Mouse (Mus musculus): ENCODE data around the gene Golph3l.
"Not testable (repeated sequence)": the region's sequence is repeated elsewhere in the genome, so short reads cannot be mapped to it uniquely, and the experiment has no call there.

The Golph3l gene

DNA sequence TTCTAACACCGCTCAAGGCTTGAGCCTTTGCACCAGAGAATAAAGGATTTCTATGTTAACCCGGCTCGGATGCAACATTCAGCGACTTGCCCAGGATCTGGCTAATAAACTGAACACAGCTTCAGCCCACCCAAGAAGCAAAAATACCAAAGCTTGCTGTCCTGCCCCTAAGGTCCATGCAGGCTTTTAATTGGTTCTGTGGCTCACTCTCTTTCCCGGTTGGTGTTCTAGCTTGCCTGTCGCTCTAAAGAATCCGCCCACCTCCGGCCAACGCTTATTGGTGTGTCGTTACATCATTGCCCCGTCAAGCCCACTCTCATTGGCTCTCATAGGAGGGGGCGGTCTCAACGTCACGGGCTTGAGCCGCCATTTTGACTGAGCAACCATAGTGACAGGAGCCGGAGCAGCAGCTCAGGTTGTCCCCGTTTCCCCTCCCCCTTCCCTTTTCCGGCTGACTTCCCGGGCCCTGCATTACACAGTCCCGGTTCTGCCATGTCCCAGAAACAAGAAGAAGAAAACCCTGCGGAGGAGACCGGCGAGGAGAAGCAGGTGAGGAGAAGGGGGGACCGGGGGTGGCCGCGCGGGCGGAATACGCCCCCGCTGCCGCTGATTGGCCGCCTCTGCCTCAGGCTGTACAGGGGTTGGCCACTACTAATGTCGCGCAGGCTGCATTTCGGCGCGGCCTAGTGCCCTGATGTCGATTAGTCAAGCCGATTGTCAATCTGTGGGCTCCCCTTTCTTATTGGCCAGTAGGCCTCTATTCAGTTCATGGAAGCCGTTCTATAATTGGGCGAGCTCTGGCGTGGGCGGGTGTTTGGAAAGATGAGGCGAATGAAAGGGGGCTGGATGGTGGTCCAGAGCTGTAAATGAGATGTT is 36.1 kb downstream of the Golph3l start, which contains the start of gene Ensa:
Ensa (plus strand) TSS at position 366 of the 876 bp plus-strand sequence.
- peak; percentile 100 for DNase-seq (ENCODE audit: low read depth, low spot score)

DNA sequence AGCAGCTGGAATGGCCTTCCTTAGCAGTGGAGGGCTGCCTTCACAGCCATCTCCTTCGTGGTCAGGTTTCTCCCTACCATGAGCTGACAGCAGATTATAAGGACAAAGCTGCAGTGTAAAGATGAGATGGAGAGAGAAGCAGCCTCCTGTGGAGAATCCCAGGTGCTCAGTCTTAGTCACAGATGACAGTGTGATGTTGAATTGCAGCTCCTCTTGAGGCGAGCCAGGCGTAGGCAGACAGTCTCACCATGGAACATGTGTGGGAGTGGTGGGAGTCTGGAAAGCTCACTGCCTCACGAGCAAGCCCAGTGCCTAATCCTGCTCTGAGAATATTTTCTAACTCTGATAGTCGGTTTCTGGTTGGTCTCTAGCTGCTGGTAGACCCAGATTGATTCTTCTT is 39.0 kb downstream of the Golph3l start:
- no peak for DNase-seq (ENCODE audit: low read depth, low spot score)

DNA sequence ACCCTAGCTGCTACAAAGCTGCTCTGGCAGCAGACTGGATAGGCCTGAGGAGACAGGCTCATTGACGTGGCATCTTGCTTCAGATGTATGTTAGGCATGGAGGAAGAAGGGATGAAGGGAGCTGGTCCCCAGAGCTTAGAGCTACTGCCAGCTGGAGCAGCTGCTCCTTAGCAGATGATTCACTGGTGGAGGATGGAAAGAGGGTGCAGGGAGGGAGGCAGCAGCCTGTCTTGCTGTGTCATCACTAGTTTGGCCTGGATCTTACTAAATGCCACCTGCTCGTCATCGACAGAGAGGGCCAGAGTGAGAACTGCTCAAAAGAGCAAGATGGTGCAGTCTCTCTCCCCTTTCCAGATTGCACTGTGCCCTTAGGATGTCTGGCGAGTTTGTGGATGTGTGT is 41.0 kb downstream of the Golph3l start:
- no peak for DNase-seq (ENCODE audit: low read depth, low spot score)

- no peak for DNase-seq (ENCODE audit: low read depth, low spot score)
Measured at GRCm38 (mm10) chr3:95630856-95631255, 42.1 kb downstream of the Golph3l start.

DNA sequence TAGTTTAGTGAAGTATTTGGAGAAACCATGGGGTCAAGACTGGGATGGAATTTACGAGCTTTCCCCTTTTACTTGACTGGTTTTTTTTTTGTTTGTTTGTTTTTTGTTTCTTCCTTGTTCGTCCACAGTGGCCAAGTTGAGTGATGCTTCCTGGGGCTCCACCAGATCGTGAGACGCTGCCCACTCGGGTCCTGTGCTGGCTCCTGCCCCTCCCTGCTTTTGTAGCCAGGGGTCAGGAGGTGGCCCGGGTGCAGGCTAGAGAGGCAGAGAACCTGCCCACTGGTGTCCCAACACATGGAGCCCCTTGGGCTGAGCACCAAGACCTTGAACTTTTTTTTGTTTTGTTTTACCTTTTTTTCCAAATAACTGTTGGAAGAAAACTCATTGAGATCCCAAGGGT is 42.6 kb downstream of the Golph3l start:
- DNase-seq (ENCODE audit: low read depth, low spot score), result no peak

DNA sequence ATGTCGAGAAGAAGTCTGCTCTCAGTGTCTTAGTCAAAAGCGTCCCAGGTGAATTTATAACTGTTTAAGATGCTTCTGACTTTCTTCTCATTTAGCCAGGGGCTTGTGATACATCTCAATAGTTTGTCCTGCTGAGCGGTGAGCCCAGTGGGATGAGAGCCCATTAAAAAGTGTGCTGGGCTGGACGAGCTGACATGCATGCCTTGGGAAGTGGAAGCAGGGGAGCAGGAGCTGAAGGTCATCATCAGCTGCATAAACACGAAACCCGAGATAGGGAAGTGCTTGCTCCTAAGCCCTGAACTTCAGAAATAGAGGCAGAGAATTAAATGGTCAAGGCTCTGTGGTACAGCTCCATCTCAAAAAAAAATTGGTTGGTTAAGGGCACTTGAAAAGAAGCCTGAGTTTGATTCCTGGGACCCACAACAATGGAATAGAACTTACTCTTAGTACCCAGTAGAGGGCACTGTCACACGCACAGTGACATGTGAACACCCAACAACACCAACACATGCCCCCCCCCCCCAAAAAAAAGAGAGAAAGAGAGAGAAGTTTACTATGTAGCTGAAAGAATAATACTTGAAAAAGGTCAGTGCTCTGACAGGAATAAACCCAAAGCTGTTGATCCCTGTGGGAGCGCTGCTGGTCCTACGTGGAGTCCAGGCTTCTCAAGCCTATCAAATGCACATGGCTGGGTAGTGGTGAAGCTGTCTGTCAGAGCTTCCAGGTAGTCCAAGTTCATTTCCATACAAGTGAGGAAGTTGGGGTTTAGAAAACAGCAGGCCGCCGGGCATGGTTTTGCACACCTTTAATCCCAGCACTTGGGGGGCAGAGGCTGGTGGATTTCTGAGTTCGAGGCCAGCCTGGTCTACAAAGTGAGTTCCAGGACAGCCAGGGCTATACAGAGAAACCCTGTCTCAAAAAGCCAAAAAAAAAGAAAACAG is 44.2 kb downstream of the Golph3l start:
- DNase-seq (ENCODE audit: low read depth, low spot score), result no peak

DNA sequence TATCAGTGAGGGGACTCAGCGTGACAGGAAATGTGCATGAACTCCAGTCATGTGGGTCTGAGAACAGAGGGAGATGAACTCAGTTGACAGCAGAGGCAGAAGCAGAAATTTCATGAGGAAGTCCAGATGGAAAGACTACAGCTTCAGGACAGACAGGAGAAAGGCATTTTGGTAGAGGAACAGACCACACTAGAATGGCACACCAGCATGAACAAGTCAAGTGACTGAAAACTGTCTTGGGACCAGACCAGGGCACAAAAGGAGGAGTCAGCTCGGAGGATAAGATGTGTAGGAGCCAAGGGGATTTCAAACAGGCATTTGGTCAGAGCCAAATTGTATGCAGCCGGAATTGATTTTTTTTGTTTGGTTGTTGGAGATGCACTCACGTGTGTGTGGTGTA is 46.9 kb downstream of the Golph3l start:
- DNase-seq (ENCODE audit: low read depth, low spot score), result no peak

DNA sequence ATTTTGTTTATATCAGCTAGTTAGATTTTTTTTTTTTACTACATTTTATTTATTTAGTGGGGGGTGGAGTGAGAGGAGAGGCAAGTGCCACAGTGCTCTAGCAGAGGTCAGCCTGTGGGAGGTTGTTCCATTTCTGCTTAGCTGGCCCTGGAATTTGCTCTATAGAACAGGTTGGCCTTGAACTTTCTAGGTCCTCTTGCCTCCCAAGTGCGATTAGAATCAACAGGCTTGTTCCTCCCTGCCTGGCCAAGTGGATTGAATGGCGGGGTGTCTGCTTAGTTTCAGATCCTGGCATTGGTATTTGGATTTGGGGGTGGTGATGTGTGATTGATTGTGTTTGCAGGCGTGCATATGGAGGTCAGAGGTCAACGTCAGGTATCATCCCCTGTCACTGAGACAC is 47.3 kb downstream of the Golph3l start:
- no peak for DNase-seq (ENCODE audit: low read depth, low spot score)

DNA sequence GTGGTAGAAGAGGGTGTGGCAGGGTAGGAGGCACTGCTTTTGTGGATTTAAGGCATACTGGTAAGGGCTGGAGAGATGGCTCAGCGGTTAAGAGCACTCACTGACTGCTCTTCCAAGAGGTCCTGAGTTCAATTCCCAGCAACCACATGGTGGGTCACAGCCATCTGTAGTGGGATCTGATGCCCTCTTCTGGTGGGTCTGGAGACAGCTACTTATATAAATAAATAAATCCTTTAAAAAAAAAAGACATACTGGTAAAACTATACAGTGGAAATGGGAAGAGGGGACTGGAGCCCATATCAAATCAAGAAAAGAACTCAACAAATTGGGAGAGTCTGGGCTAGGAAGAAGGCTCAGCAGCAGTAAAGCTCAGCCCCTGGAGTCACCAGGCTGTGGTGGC is 51.0 kb downstream of the Golph3l start:
- DNase-seq (ENCODE audit: low read depth, low spot score), result no peak

- no peak for DNase-seq (ENCODE audit: low read depth, low spot score)
Measured at GRCm38 (mm10) chr3:95643097-95643496, 54.4 kb downstream of the Golph3l start.

DNA sequence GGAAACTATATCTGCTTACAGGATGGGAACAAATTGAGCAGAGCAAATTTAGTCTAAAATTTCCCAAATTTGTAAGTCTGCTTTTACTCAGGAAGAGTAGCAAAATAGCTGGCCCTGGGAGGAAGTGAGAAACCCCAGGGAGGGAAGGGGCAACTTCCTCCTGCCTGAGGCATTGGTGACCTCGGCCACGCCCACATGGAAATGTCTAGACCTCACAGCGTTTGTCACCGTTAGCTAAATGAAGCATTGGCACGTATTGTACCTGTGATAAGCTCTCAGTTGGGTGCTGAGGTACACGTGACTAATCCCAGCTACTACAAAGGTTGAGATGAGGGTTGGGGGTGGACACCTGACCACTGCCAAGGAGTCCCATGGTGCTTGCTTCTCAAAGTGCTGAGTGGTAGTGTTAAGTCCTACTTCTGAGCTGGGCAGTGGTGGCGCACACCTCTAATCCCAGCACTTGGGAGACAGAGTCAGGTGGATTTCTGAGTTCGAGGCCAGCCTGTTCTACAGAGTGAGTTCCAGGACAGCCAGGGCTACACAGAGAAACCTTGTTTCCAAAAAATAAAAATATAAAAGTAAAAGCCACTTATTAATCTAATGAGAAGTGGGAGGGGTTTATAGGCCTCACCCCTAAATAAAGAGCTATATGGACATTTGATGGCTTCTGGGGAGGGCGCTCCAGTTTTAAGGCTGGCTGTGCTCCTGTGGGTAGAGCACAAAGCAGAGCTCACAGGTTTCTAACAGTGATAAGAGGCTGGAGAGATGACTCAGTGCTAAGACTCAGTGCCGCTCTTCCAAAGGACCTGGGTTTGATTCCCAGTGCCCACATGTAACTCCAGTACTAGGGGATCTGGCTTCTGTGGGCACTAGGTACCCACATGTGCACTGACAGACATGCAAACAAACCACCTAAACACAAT is 56.8 kb downstream of the Golph3l start:
- no peak for DNase-seq (ENCODE audit: low read depth, low spot score)

- DNase-seq (ENCODE audit: low read depth, low spot score), result no peak
Measured at GRCm38 (mm10) chr3:95648016-95648415, 59.3 kb downstream of the Golph3l start.

DNA sequence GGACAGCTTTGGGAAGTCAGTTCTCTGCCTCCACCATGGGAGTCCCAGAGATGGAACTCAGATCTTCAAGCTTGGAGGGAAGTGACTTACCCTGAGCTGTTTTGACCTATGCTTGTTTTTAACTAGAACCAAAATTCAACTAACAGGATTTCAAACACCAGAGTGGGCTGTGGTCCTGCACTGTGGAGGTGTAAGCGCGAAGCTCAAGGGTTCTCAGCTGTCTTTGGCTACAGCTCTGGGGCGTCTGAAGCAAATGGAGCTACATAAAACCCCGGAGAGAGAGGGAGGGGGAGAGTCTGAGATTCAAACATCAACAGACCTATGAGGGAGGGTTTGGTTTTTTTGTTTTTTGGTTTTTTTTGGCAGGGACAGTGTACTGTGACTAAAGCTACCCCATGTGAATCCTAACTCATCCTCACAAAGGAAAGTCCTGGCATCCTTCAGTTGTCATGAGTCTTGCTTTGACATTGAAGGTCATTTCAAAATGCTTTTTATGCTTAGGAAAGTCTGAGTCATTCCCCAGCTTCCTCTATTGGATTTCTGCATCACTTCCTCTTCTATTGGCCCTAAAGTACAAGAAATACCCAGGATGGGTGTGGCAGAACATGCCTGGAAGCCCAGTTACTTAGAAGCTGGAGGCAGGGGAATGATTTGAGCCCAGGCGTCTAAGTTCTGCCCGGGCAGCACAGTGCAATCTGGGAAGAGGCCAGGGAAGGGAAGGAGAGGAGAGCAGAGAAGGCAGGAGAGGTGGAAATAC is 61.7 kb downstream of the Golph3l start:
- no peak for DNase-seq (ENCODE audit: low read depth, low spot score)

- DNase-seq (ENCODE audit: low read depth, low spot score), result no peak
Measured at GRCm38 (mm10) chr3:95651033-95651373, 62.3 kb downstream of the Golph3l start.

GRCm38 (mm10) chr3:95651391-95652203 is 62.9 kb downstream of the Golph3l start:
- no peak for DNase-seq (ENCODE audit: low read depth, low spot score)

DNA sequence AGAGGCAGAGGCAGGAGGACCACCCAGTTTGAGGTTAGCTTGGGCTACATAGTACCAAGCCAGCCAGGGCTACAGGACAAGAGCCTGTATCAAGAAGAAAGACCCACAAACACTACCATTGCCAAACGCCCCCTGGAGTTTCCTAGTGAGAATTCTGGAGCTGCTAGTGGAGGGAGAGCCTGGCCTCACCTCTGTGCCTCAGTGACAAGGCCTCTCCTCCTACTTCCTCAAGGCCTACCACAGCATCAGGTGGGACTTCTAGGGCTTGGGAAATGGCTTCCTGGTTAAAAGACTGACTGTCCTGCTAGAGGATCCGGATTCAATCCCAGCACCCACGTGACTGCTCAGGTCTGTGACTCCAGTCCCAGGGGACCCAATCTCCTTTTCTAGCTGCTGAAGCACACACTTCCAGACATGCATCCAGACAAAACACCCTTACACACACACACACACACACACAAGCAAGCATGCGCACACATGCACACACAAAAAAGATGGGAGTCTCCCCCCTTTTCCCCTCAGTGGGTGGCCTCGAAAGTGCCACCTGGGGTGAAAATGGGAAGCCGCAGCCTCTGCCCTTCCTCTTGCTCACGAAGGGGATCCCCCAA is 63.6 kb downstream of the Golph3l start:
- DNase-seq (ENCODE audit: low read depth, low spot score), result no peak

GRCm38 (mm10) chr3:95652871-95653270 is 64.1 kb downstream of the Golph3l start:
- no peak for DNase-seq (ENCODE audit: low read depth, low spot score)

DNA sequence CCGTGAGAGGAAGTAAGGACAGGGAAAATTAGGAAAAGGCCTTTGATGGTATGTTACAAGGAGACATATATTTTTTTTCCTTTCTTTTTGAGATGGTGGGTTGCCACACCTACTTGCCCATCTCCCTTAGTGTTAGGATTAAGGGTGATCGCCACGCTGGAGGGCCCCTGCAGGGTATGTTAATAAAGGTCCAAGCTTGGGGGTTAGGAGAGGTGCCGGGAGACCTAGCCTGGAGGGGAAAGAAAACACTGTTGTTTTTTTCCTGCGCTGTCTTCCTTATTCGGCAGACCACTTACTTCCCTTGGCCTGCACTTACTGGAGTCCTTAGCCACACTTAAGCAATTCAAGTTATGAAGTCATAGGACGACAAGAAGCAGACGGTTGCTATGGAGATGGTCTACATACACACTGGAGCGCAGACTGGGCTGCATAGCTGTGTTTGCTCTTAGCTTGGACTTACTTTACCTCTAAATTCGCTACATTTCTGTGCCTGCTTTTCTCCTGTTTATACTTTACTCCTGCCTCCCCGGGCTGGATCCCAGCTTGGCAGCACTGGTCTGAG is 64.8 kb downstream of the Golph3l start:
- no peak for DNase-seq (ENCODE audit: low read depth, low spot score)

- DNase-seq (ENCODE audit: low read depth, low spot score), result not testable (repeated sequence)
Measured at GRCm38 (mm10) chr3:95654371-95654770, 65.6 kb downstream of the Golph3l start.
